Mouse (Mus musculus) MEL (cell line): ENCODE results near the gene Prkcg. TPM values are rescaled to one million over a fixed set of nuclear protein-coding genes. Genes with fewer than 3 reads are reported as not detected.

ENCODE experiments used
- DNase-seq: peaks from one replicate; pipeline ENCODE4 v3.0.0; 2011; ENCODE audit warnings: low read depth, low spot score
- H3K27ac ChIP-seq: 2 replicates; pipeline ENCODE4 v1.5.1; 2012; ENCODE audit warnings: low read depth, mild to moderate bottlenecking, control low read depth, low read length, moderate library complexity; ENCODE audit not compliant: control insufficient read depth
- H3K27me3 ChIP-seq, 2 experiments: fragments of 150-350 bp in 1 of 2; sonication (generic) in 1 of 2; 2 replicates each; pipeline ENCODE4 v1.6.1; 2012; ENCODE audit warnings: low read length in 2 of 2, mild to moderate bottlenecking in 2 of 2, improper control_type of control experiment in 1 of 2, moderate library complexity in 1 of 2; ENCODE audit not compliant: insufficient read depth in 2 of 2, control insufficient read depth in 1 of 2
- H3K36me3 ChIP-seq, 2 experiments: 2 replicates each; pipeline ENCODE4 v1.6.1; 2012 to 2014; ENCODE audit warnings: low read length in 2 of 2, improper control_type of control experiment in 1 of 2, inconsistent platforms in 1 of 2, mild to moderate bottlenecking in 1 of 2; ENCODE audit not compliant: insufficient read depth in 2 of 2, control insufficient read depth in 1 of 2
- H3K4me1 ChIP-seq, 2 experiments: fragments of 150-350 bp in 1 of 2; sonication (generic) in 1 of 2; 2 replicates each; pipeline ENCODE4 v1.6.1; 2012; ENCODE audit warnings: low read length in 2 of 2, improper control_type of control experiment in 1 of 2, mild to moderate bottlenecking in 1 of 2; ENCODE audit not compliant: insufficient read depth in 2 of 2, control insufficient read depth in 1 of 2
- H3K4me3 ChIP-seq, 2 experiments: fragments of 150-350 bp in 1 of 2; sonication (generic) in 1 of 2; 2 replicates each; pipeline ENCODE4 v1.5.1; 2012; ENCODE audit warnings: low read depth in 2 of 2, low read length in 2 of 2, mild to moderate bottlenecking in 2 of 2, moderate library complexity in 2 of 2, control low read depth in 1 of 2, improper control_type of control experiment in 1 of 2; ENCODE audit not compliant: control insufficient read depth in 1 of 2, insufficient read depth in 1 of 2
- H3K79me2 ChIP-seq: 2 replicates; pipeline ENCODE4 v1.6.1; 2012; ENCODE audit warnings: mild to moderate bottlenecking, low read length, moderate library complexity; ENCODE audit not compliant: control insufficient read depth, poor library complexity, insufficient read depth
- H3K9ac ChIP-seq: 2 replicates; pipeline ENCODE4 v1.6.1; 2012; ENCODE audit warnings: low read depth, mild to moderate bottlenecking, control low read depth, low read length, moderate library complexity; ENCODE audit not compliant: control insufficient read depth, poor library complexity, severe bottlenecking
- H3K9me3 ChIP-seq: fragments of 150-350 bp; sonication (generic); replicated peaks from 2 replicates; pipeline ENCODE4 v1.6.1; 2012; ENCODE audit warnings: mild to moderate bottlenecking, low read length, improper control_type of control experiment, moderate library complexity; ENCODE audit not compliant: insufficient read depth
- CHD2 ChIP-seq: IDR thresholded peaks from 2 replicates; pipeline ENCODE4 v1.6.1; 2011; ENCODE audit warnings: low read length, improper control_type of control experiment
- CTCF ChIP-seq, 3 experiments: IDR thresholded peaks in 2 of 3; conservative IDR thresholded peaks in 1 of 3; 2 replicates each; pipeline ENCODE4 v1.5.1; 2011 to 2012; ENCODE audit warnings: low read length in 3 of 3, low read depth in 2 of 3, mild to moderate bottlenecking in 2 of 3, improper control_type of control experiment in 1 of 3, inconsistent platforms in 1 of 3, mixed read lengths in 1 of 3, moderate library complexity in 1 of 3; ENCODE audit not compliant: control insufficient read depth in 1 of 3, insufficient read depth in 1 of 3, poor library complexity in 1 of 3, severe bottlenecking in 1 of 3
- ELF1 ChIP-seq: IDR thresholded peaks from 2 replicates; pipeline ENCODE4 v1.6.1; 2014; ENCODE audit warnings: low read depth, mild to moderate bottlenecking, inconsistent platforms, low read length, improper control_type of control experiment, moderate library complexity
- EP300 ChIP-seq, 2 experiments: IDR thresholded peaks; 2 replicates each; pipeline ENCODE4 v1.6.1; 2011; ENCODE audit warnings: improper control_type of control experiment in 2 of 2, low read length in 2 of 2, low read depth in 1 of 2, mild to moderate bottlenecking in 1 of 2
- ETS1 ChIP-seq: IDR thresholded peaks from 2 replicates; pipeline ENCODE4 v1.6.1; 2012; ENCODE audit warnings: low read depth, mild to moderate bottlenecking, inconsistent platforms, low read length, improper control_type of control experiment, moderate library complexity
- GABPA ChIP-seq: IDR thresholded peaks from 2 replicates; pipeline ENCODE4 v1.6.1; 2012; ENCODE audit warnings: low read depth, mild to moderate bottlenecking, inconsistent platforms, low read length, improper control_type of control experiment, moderate library complexity
- HCFC1 ChIP-seq: IDR thresholded peaks from 2 replicates; pipeline ENCODE4 v1.6.1; 2012; ENCODE audit warnings: low read depth, mild to moderate bottlenecking, inconsistent platforms, low read length, improper control_type of control experiment, moderate library complexity
- KAT2A ChIP-seq: conservative IDR thresholded peaks from 2 replicates; pipeline ENCODE4 v1.6.1; 2012; ENCODE audit warnings: low read depth, low read length, improper control_type of control experiment, inconsistent platforms
- MAX ChIP-seq: IDR thresholded peaks from 2 replicates; pipeline ENCODE4 v1.6.1; 2011; ENCODE audit warnings: low read length, improper control_type of control experiment
- MAZ ChIP-seq: IDR thresholded peaks from 2 replicates; pipeline ENCODE4 v1.6.1; 2012; ENCODE audit warnings: low read depth, mild to moderate bottlenecking, inconsistent platforms, low read length, improper control_type of control experiment
- MEF2A ChIP-seq: IDR thresholded peaks from 2 replicates; pipeline ENCODE4 v1.6.1; 2014; ENCODE audit warnings: low read depth, mild to moderate bottlenecking, inconsistent platforms, low read length, improper control_type of control experiment; ENCODE audit not compliant: poor library complexity, insufficient replicate concordance, severe bottlenecking; ENCODE audit errors: extremely low read depth
- MYB ChIP-seq: IDR thresholded peaks from 2 replicates; pipeline ENCODE4 v1.6.1; 2011; ENCODE audit warnings: mild to moderate bottlenecking, low read depth, low read length, improper control_type of control experiment
- NRF1 ChIP-seq: IDR thresholded peaks from 2 replicates; pipeline ENCODE4 v1.6.1; 2014; ENCODE audit warnings: low read depth, mild to moderate bottlenecking, inconsistent platforms, low read length, improper control_type of control experiment, moderate library complexity; ENCODE audit not compliant: poor library complexity, insufficient read depth, severe bottlenecking
- POLR2A ChIP-seq, 2 experiments: IDR thresholded peaks; 2 replicates each; pipeline ENCODE4 v1.6.1; 2011 to 2012; ENCODE audit warnings: low read length in 2 of 2, mild to moderate bottlenecking in 2 of 2, control low read depth in 1 of 2, improper control_type of control experiment in 1 of 2, low read depth in 1 of 2, moderate library complexity in 1 of 2; ENCODE audit not compliant: control insufficient read depth in 1 of 2, insufficient read depth in 1 of 2, poor library complexity in 1 of 2
- RAD21 ChIP-seq: IDR thresholded peaks from 2 replicates; pipeline ENCODE4 v1.6.1; 2011; ENCODE audit warnings: mild to moderate bottlenecking, low read depth, low read length, improper control_type of control experiment
- TAL1 ChIP-seq: IDR thresholded peaks from 2 replicates; pipeline ENCODE4 v1.6.1; 2012; ENCODE audit warnings: mild to moderate bottlenecking, inconsistent platforms, low read length, moderate library complexity, mixed read lengths
- TCF12 ChIP-seq: IDR thresholded peaks from 2 replicates; pipeline ENCODE4 v1.6.1; 2014; ENCODE audit warnings: low read depth, mild to moderate bottlenecking, inconsistent platforms, low read length, improper control_type of control experiment, moderate library complexity
- USF2 ChIP-seq, 2 experiments: IDR thresholded peaks; 2 replicates each; pipeline ENCODE4 v1.6.1; 2011 to 2012; ENCODE audit warnings: improper control_type of control experiment in 2 of 2, low read length in 2 of 2, borderline replicate concordance in 1 of 2, inconsistent platforms in 1 of 2, low read depth in 1 of 2, mild to moderate bottlenecking in 1 of 2; ENCODE audit not compliant: insufficient read depth in 1 of 2
- ZC3H11A ChIP-seq: IDR thresholded peaks from 2 replicates; pipeline ENCODE4 v1.6.1; 2012; ENCODE audit warnings: low read depth, mild to moderate bottlenecking, inconsistent platforms, low read length, improper control_type of control experiment
- ZKSCAN1 ChIP-seq: IDR thresholded peaks from 2 replicates; pipeline ENCODE4 v1.6.1; 2012; ENCODE audit warnings: low read depth, mild to moderate bottlenecking, inconsistent platforms, low read length, improper control_type of control experiment, moderate library complexity
- ZNF384 ChIP-seq: IDR thresholded peaks from 2 replicates; pipeline ENCODE4 v1.6.1; 2012; ENCODE audit warnings: low read depth, mild to moderate bottlenecking, inconsistent platforms, low read length, improper control_type of control experiment
- polyA plus RNA-seq, 2 experiments: library from polyadenylated mRNA; stranded (reverse) in 1 of 2; unstranded in 1 of 2; fragments of >175 nt in 1 of 2; fragments of >200 nt in 1 of 2; gene quantifications; 2 replicates each; pipeline versions ENCODE4 v1.2.1 to v1.2.4; 2012; ENCODE audit warnings: low replicate concordance in 2 of 2, low read depth in 1 of 2; ENCODE audit not compliant: insufficient read length in 2 of 2, insufficient read depth in 1 of 2, missing spikeins in 1 of 2
- total RNA-seq: library from RNA; depleted of rRNA; stranded (reverse); fragments of 300-350 nt; gene quantifications from 2 replicates; pipeline ENCODE4 v1.2.3, GENCODE M21; 2012

The Prkcg gene
- total and polyA plus RNA-seq, 3 experiments = 0.10 TPM; not detected in 2

GRCm38 (mm10) chr7:3343861-3344260 lies 54.9 kb downstream of the Prkcg start:
- Histone ChIP-seq H3K27ac (no peak overlapping the region), H3K9me3 (no peaks in the 10 kb centered on the region), H3K36me3 (no peaks in the 10 kb centered on the region), H3K4me1 (no peaks in the 10 kb centered on the region), H3K9ac (no peak overlapping the region), H3K27me3 (no peaks in the 10 kb centered on the region), H3K4me3 (no peak overlapping the region), H3K79me2 (no peaks in the 10 kb centered on the region)
- DNase-seq = no peak
- no peak for TF ChIP-seq ZC3H11A
- TF ChIP-seq MYB = no peak
- TF ChIP-seq HCFC1 = no peak
- TF ChIP-seq GABPA = no peak
- no peak for TF ChIP-seq TCF12
- TF ChIP-seq EP300 (IDR thresholded peaks at IDR 0.05; ENCODE audit: low read depth in 1 of 2, low read length in 2 of 2) = no peak
- no peak for TF ChIP-seq ELF1
- TF ChIP-seq CTCF (IDR thresholded peaks at IDR 0.05 in 2 of 3, conservative IDR thresholded peaks at IDR 0.05 in 1 of 3; ENCODE audit: control insufficient read depth in 1 of 3, insufficient read depth in 1 of 3, low read depth in 2 of 3, low read length in 3 of 3, poor library complexity in 1 of 3, severe bottlenecking in 1 of 3) = no peak
- no peak for TF ChIP-seq ZNF384

DNA sequence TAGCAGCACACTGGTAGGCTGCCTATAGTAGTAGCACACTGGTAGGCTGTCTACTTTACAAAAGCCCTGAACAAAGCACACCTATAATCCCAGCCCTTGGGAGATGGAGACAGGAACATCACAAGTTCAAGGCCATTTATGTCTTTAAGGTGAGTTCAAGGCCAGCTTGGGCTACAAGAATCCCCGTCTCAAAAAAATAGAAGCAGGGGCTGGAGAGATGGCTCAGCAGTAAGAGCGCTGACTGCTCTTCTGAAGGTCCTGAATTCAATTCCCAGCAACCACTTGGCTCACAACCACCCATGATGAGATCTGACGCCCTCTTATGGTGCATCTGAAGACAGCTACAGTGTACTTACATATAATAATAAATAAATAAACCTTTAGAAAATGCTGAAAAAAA lies 56.3 kb downstream of the Prkcg start:
- Histone ChIP-seq H3K9me3 (no peaks in the 10 kb centered on the region), H3K4me3 (no peak overlapping the region), H3K27ac (no peak overlapping the region), H3K27me3 (no peaks in the 10 kb centered on the region; a peak in 1 of 4 replicates), H3K9ac (no peak overlapping the region), H3K36me3 (no peaks in the 10 kb centered on the region), H3K4me1 (no peaks in the 10 kb centered on the region), H3K79me2 (no peaks in the 10 kb centered on the region)
- no peak for DNase-seq
- TF ChIP-seq CHD2 (no peak), MEF2A (no peak), ETS1 (no peak), USF2 (IDR thresholded peaks at IDR 0.05; ENCODE audit: borderline replicate concordance in 1 of 2, insufficient read depth in 1 of 2, low read depth in 1 of 2, low read length in 2 of 2) (no peak), TAL1 (no peak), MAZ (no peak), KAT2A (no peak), RAD21 (no peak), NRF1 (no peak), TCF12 (no peak), ZKSCAN1 (no peak), POLR2A (IDR thresholded peaks at IDR 0.05; ENCODE audit: control insufficient read depth in 1 of 2, insufficient read depth in 1 of 2, low read depth in 1 of 2, low read length in 2 of 2, poor library complexity in 1 of 2) (no peak), MAX (no peak)
